Mouse (Mus musculus): ENCODE results near the gene Wwp2.

The Wwp2 gene

GRCm38 (mm10) chr8:107510766-107511165 is 74.6 kb downstream of the Wwp2 start:
- DNase-seq (ENCODE audit: low spot score), result no peak

GRCm38 (mm10) chr8:107513249-107513648 is 77.1 kb downstream of the Wwp2 start:
- DNase-seq (ENCODE audit: low spot score), result no peak

- DNase-seq (ENCODE audit: low spot score), result no peak
Measured at GRCm38 (mm10) chr8:107514949-107515721, 79.0 kb downstream of the Wwp2 start.

GRCm38 (mm10) chr8:107518726-107519125 is 82.6 kb downstream of the Wwp2 start:
- no peak for DNase-seq (ENCODE audit: low spot score)

GRCm38 (mm10) chr8:107519860-107520259 is 83.7 kb downstream of the Wwp2 start:
- no peak for DNase-seq (ENCODE audit: low spot score)

- no peak for DNase-seq (ENCODE audit: low spot score)
Measured at GRCm38 (mm10) chr8:107521788-107522554, 85.8 kb downstream of the Wwp2 start.

- no peak for DNase-seq (ENCODE audit: low spot score)
Measured at GRCm38 (mm10) chr8:107522555-107522833, 86.3 kb downstream of the Wwp2 start.

GRCm38 (mm10) chr8:107524535-107524934 is 88.4 kb downstream of the Wwp2 start:
- DNase-seq (ENCODE audit: low spot score), result no peak

- DNase-seq (ENCODE audit: low spot score), result no peak
Measured at GRCm38 (mm10) chr8:107528786-107529185, 92.6 kb downstream of the Wwp2 start.

GRCm38 (mm10) chr8:107537472-107537871 is 101.3 kb downstream of the Wwp2 start:
- DNase-seq (ENCODE audit: low spot score), result no peak

GRCm38 (mm10) chr8:107540623-107541022 is 104.5 kb downstream of the Wwp2 start:
- DNase-seq (ENCODE audit: low spot score), result no peak

GRCm38 (mm10) chr8:107541369-107541768 is 105.2 kb downstream of the Wwp2 start:
- DNase-seq (ENCODE audit: low spot score), result no peak

- DNase-seq (ENCODE audit: low spot score), result no peak
Measured at GRCm38 (mm10) chr8:107542151-107542550, 106.0 kb downstream of the Wwp2 start.

GRCm38 (mm10) chr8:107543714-107544113 is 107.5 kb downstream of the Wwp2 start:
- no peak for DNase-seq (ENCODE audit: low spot score)

GRCm38 (mm10) chr8:107544211-107544610 is 108.0 kb downstream of the Wwp2 start:
- DNase-seq (ENCODE audit: low spot score), result no peak

- peak; percentile 20 for DNase-seq (ENCODE audit: low spot score)
Measured at GRCm38 (mm10) chr8:107544651-107545174, 108.5 kb downstream of the Wwp2 start.

GRCm38 (mm10) chr8:107545621-107546152 is 109.5 kb downstream of the Wwp2 start:
- no peak for DNase-seq (ENCODE audit: low spot score)

GRCm38 (mm10) chr8:107546154-107546553 is 110.0 kb downstream of the Wwp2 start:
- DNase-seq (ENCODE audit: low spot score), result no peak

GRCm38 (mm10) chr8:107546817-107547216 is 110.7 kb downstream of the Wwp2 start:
- DNase-seq (ENCODE audit: low spot score), result no peak

- no peak for DNase-seq (ENCODE audit: low spot score)
Measured at GRCm38 (mm10) chr8:107552234-107552633, 116.1 kb downstream of the Wwp2 start.

- no peak for DNase-seq (ENCODE audit: low spot score)
Measured at GRCm38 (mm10) chr8:107555231-107555630, 119.1 kb downstream of the Wwp2 start.

GRCm38 (mm10) chr8:107556511-107556936 is 120.4 kb downstream of the Wwp2 start:
- DNase-seq (ENCODE audit: low spot score), result no peak

All from ovary, postnatal 36 days (tissue).